Mouse (Mus musculus) neural tube, embryonic 13.5 days (tissue): ENCODE results near the gene Rcn2. TPM values are rescaled to one million over a fixed set of nuclear protein-coding genes. Genes with fewer than 3 reads are reported as not detected.
"Not testable (repeated sequence)": the region's sequence is repeated elsewhere in the genome, so short reads cannot be mapped to it uniquely, and the experiment has no call there.

Experiments
- ATAC-seq: fragments of 200-750 bp; cut with Nextera tagmentation; 2 replicates; pipeline ENCODE4 v1.8.0; 2017; ENCODE audit warnings: low read depth, mild to moderate bottlenecking, moderate TSS enrichment, moderate library complexity
- H3K27ac ChIP-seq: fragments of 300-500 bp; sonication (generic); replicated peaks from 2 replicates; pipeline ENCODE4 v1.5.1; 2015; ENCODE audit warnings: moderate library complexity, mild to moderate bottlenecking, inconsistent platforms
- H3K27me3 ChIP-seq: fragments of 300-500 bp; sonication (generic); 2 replicates; pipeline ENCODE4 v1.6.1; 2015; ENCODE audit warnings: mild to moderate bottlenecking, inconsistent platforms
- H3K36me3 ChIP-seq: fragments of 300-500 bp; sonication (generic); 2 replicates; pipeline ENCODE4 v1.6.1; 2015; ENCODE audit warnings: mild to moderate bottlenecking, inconsistent platforms
- H3K4me1 ChIP-seq: fragments of 300-500 bp; sonication (generic); replicated peaks from 2 replicates; pipeline ENCODE4 v1.6.1; 2015; ENCODE audit warnings: inconsistent platforms
- H3K4me2 ChIP-seq: fragments of 300-500 bp; sonication (generic); 2 replicates; pipeline ENCODE4 v1.6.1; 2015; ENCODE audit warnings: inconsistent platforms, mild to moderate bottlenecking, moderate library complexity
- H3K4me3 ChIP-seq: fragments of 300-500 bp; sonication (generic); 2 replicates; pipeline ENCODE4 v1.5.1; 2015; ENCODE audit warnings: mild to moderate bottlenecking, inconsistent platforms
- H3K9ac ChIP-seq: fragments of 300-500 bp; sonication (generic); 2 replicates; pipeline ENCODE4 v1.6.1; 2015; ENCODE audit warnings: moderate library complexity, mild to moderate bottlenecking, inconsistent platforms
- H3K9me3 ChIP-seq: fragments of 300-500 bp; sonication (generic); 2 replicates; pipeline ENCODE4 v1.6.1; 2016; ENCODE audit warnings: inconsistent platforms
- WGBS: fragments of 180-500 bp; shearing (Covaris S2); methylation state at CpG from one replicate; pipeline ENCODE4 v1.1.7; 2015; 5-methylcytosine and 5-hydroxymethylcytosine counted together
- polyA plus RNA-seq: library from polyadenylated mRNA; unstranded; fragments of >200 nt; fragmentation: Nextera tagmentation; extraction: Ambion mirVana; gene quantifications from 2 replicates; pipeline ENCODE4 v1.2.1, GENCODE M21; 2015

Gene Rcn2
- 261 and 281 TPM in 2 replicates for polyA plus RNA-seq

DNA sequence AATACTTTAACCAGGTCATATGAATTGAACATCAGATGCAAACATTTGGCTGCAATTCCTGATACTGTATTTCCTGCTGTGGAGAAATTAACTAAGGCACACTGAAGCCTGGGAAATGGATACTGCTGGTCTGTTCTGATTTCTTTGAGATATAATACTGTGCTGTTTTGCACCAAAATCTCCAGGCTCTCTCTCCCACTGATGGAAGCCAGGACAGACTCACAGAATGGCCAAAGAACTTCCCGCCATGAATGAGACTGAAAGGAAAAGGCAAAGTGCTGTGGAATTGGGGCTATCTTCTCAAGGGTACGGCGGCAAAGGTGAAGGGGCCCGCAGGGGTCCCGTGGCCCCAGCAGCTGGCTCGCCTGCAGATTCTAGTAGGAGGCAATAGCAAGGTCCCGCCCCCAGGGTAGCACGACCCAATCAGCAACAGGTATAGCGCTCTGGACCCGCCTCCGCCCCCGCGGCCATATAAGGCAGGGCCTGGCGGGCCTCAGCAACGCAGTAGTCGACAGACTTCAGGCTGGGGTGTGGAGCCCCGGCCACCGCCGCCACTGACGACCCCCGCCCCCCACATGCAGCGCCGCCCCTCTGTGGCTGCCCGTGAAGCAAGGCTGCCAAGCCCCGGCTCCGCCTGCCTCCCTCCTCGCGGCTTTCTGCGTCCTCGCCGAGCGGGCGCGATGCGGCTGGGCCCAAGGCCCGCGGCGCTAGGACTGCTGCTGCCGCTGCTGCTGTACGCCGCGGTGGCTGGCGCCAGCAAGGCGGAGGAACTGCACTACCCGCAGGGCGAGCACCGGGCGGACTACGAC, at the start of gene Rcn2:
Gene Rcn2, plus strand, starts transcription at position 474 of the 809 bp plus-strand sequence.
- Histone ChIP-seq H3K4me3 (peak within 1 kb of the TSS; percentile 90), H3K36me3 (peaks cover 24% of the 10 kb centered on the region), H3K9me3 (no peaks in the 10 kb centered on the region), H3K9ac (peak within 1 kb of the TSS; percentile 98), H3K27me3 (no peaks in the 10 kb centered on the region), H3K4me2 (peak within 1 kb of the TSS; percentile 70), H3K27ac (peak within 1 kb of the TSS; percentile 98), H3K4me1 (peaks cover 22% of the 10 kb centered on the region)
- peak; percentile 99 for ATAC-seq
- under 1% methylated on average over 47 of the region's 49 CpGs for WGBS

DNA sequence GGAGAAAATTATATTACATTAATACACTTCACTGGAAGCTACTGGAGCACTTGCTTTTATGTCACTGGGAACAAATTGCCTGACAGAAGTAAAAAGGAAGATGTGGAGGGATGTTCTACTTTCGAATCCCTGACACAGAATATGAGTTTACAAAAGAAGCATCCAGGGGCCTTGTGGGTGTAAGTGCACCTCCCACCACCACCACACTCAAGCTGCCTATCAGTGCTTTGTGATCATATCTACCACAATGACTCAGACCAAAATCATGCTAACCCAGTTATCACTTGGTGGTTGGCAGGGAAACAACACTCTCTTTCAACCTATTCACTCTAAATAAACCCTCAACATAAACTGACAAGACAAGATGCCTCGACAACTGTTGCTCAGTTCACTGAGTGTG, 37.0 kb upstream of the Rcn2 start:
- H3K4me1 ChIP-seq, H3K9me3 ChIP-seq, H3K4me3 ChIP-seq, H3K27ac ChIP-seq, ATAC-seq, H3K27me3 ChIP-seq, H3K9ac ChIP-seq, H3K4me2 ChIP-seq, H3K36me3 ChIP-seq: not testable (repeated sequence)
- WGBS: 56% methylated on average over 2 of the region's 2 CpGs

DNA sequence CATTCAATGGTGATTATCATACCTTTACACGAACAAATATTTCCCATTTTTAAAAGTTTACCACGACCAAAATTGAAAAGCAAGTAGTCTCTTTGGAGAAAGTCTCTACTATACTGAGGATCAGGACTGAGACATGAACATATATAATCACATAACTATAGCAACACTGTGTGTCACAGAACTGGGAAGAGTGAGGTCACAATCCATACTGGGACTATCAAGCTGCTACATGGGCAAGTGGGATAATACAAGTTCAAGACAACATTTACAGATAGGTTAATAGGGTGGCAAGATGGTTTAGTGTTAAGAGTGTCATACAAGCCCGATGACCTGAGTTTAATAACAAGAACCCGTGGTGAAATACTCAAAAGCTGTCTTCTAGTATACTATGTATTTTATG, 31.2 kb upstream of the Rcn2 start, which contains the start of gene 4930563M21Rik:
Gene 4930563M21Rik, minus strand, starts transcription at position 101 of the 400 bp plus-strand sequence.
- Histone ChIP-seq H3K9me3 (no peaks in the 10 kb centered on the region), H3K4me3 (no peak within 1 kb of the TSS), H3K36me3 (no peaks in the 10 kb centered on the region), H3K27me3 (no peaks in the 10 kb centered on the region), H3K4me1 (no peaks in the 10 kb centered on the region), H3K9ac (no peak within 1 kb of the TSS), H3K27ac (no peak within 1 kb of the TSS), H3K4me2 (no peak within 1 kb of the TSS)
- WGBS: 82% methylated on average over 4 of the region's 4 CpGs
- ATAC-seq: no peak

GRCm38 (mm10) chr9:56024772-56025171, 16.9 kb upstream of the Rcn2 start:
- no peak for ATAC-seq
- Histone ChIP-seq H3K36me3 (no peaks in the 10 kb centered on the region), H3K4me3 (no peak overlapping the region), H3K9me3 (no peaks in the 10 kb centered on the region), H3K27ac (no peak overlapping the region), H3K27me3 (no peaks in the 10 kb centered on the region), H3K9ac (no peak overlapping the region), H3K4me1 (no peaks in the 10 kb centered on the region), H3K4me2 (no peak overlapping the region)
- 58% methylated on average over 2 of the region's 2 CpGs for WGBS

GRCm38 (mm10) chr9:56027292-56027691, 14.4 kb upstream of the Rcn2 start:
- Histone ChIP-seq H3K36me3 (no peaks in the 10 kb centered on the region), H3K4me2 (no peak overlapping the region), H3K4me3 (no peak overlapping the region), H3K27me3 (no peaks in the 10 kb centered on the region), H3K9me3 (no peaks in the 10 kb centered on the region), H3K27ac (no peak overlapping the region), H3K9ac (no peak overlapping the region), H3K4me1 (no peaks in the 10 kb centered on the region)
- no peak for ATAC-seq
- 86% methylated on average over 16 of the region's 16 CpGs for WGBS

GRCm38 (mm10) chr9:56032219-56032618, 9.4 kb upstream of the Rcn2 start:
- H3K9ac ChIP-seq: no peak overlapping the region
- no peak overlapping the region for H3K4me2 ChIP-seq
- no peaks in the 10 kb centered on the region for H3K4me1 ChIP-seq
- ATAC-seq: no peak
- no peak overlapping the region for H3K4me3 ChIP-seq
- H3K27ac ChIP-seq: no peak overlapping the region
- no peaks in the 10 kb centered on the region for H3K36me3 ChIP-seq
- no peaks in the 10 kb centered on the region for H3K27me3 ChIP-seq
- no peaks in the 10 kb centered on the region for H3K9me3 ChIP-seq
- WGBS: 72% methylated on average over 3 of the region's 3 CpGs

- peaks cover 22% of the 10 kb centered on the region for H3K4me1 ChIP-seq
- H3K36me3 ChIP-seq: peaks cover 24% of the 10 kb centered on the region
- H3K27ac ChIP-seq: peak overlapping the region; percentile 98
- H3K4me2 ChIP-seq: peak overlapping the region; percentile 70
- peak overlapping the region; percentile 90 for H3K4me3 ChIP-seq
- H3K27me3 ChIP-seq: no peaks in the 10 kb centered on the region
- H3K9ac ChIP-seq: peak overlapping the region; percentile 98
- no peaks in the 10 kb centered on the region for H3K9me3 ChIP-seq
- WGBS: 1% methylated on average over 16 of the region's 16 CpGs
- ATAC-seq: peak; percentile 89
Measured at GRCm38 (mm10) chr9:56042181-56042621, 556 bp downstream of the Rcn2 start.

GRCm38 (mm10) chr9:56053796-56054195, 12.2 kb downstream of the Rcn2 start:
- Histone ChIP-seq H3K4me3 (no peak overlapping the region), H3K36me3 (peaks cover 55% of the 10 kb centered on the region), H3K9ac (no peak overlapping the region), H3K4me2 (no peak overlapping the region), H3K9me3 (no peaks in the 10 kb centered on the region), H3K27ac (no peak overlapping the region), H3K4me1 (no peaks in the 10 kb centered on the region; the same call in 1 of the 2 replicates), H3K27me3 (no peaks in the 10 kb centered on the region)
- ATAC-seq: no peak
- 55% methylated on average over 3 of the region's 3 CpGs for WGBS

GRCm38 (mm10) chr9:56056147-56056546, 14.5 kb downstream of the Rcn2 start:
- no peak for ATAC-seq
- Histone ChIP-seq H3K27ac (no peak overlapping the region), H3K9me3 (no peaks in the 10 kb centered on the region), H3K4me3 (no peak overlapping the region), H3K36me3 (peaks cover 70% of the 10 kb centered on the region), H3K27me3 (no peaks in the 10 kb centered on the region), H3K4me2 (no peak overlapping the region), H3K9ac (no peak overlapping the region), H3K4me1 (no peaks in the 10 kb centered on the region)
- WGBS: 94% methylated on average over 6 of the region's 6 CpGs

- Histone ChIP-seq H3K36me3 (peaks cover 84% of the 10 kb centered on the region), H3K9ac (no peak overlapping the region), H3K4me1 (no peaks in the 10 kb centered on the region), H3K27ac (no peak overlapping the region), H3K4me3 (no peak overlapping the region), H3K9me3 (no peaks in the 10 kb centered on the region), H3K27me3 (no peaks in the 10 kb centered on the region), H3K4me2 (no peak overlapping the region)
- peak; percentile 56; the same call in 1 of the 2 replicates for ATAC-seq
- WGBS: 93% methylated on average over 5 of the region's 5 CpGs
Measured at GRCm38 (mm10) chr9:56062336-56062735, 20.7 kb downstream of the Rcn2 start.

- Histone ChIP-seq H3K27ac (no peak overlapping the region), H3K27me3 (no peaks in the 10 kb centered on the region), H3K4me1 (no peaks in the 10 kb centered on the region), H3K9ac (no peak overlapping the region), H3K4me2 (no peak overlapping the region), H3K9me3 (no peaks in the 10 kb centered on the region), H3K36me3 (peaks cover 86% of the 10 kb centered on the region), H3K4me3 (no peak overlapping the region)
- no peak for ATAC-seq
- 76% methylated on average over 3 of the region's 3 CpGs for WGBS
Measured at GRCm38 (mm10) chr9:56065011-56065410, 23.4 kb downstream of the Rcn2 start.

DNA sequence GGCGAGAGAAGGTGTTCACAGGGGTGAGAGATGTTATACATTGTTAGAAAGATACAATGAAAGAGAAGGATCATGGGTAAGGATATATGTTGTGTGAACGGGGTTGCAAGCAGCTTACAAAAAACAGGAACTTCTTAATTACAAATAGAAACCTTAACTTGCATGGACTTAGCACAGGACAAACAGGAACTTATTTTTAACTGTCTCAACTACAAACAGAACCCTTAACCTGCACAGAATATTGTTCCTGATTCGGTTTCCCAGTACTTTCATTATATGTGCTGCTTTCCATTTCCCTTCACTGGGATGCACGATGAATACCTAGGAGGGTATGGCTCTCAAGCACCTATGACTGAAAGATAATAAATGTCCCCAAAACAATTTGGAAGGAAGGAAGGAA, 26.3 kb downstream of the Rcn2 start:
- no peaks in the 10 kb centered on the region for H3K9me3 ChIP-seq
- H3K4me3 ChIP-seq: no peak overlapping the region
- no peaks in the 10 kb centered on the region for H3K4me1 ChIP-seq
- no peak overlapping the region for H3K4me2 ChIP-seq
- no peak for ATAC-seq
- H3K9ac ChIP-seq: no peak overlapping the region
- H3K27ac ChIP-seq: no peak overlapping the region
- peaks cover 70% of the 10 kb centered on the region for H3K36me3 ChIP-seq
- H3K27me3 ChIP-seq: no peaks in the 10 kb centered on the region
- 89% methylated on average over 4 of the region's 4 CpGs for WGBS
